Mouse (Mus musculus): Measurements from ENCODE around the gene Snx10. TPM values are rescaled to one million over a fixed set of nuclear protein-coding genes. Genes with fewer than 3 reads are reported as not detected.

Gene Snx10
- 10 to 100 TPM in 1 of 2 experiments, 1 to 10 TPM in 1; 7.1 to 17.4 TPM for polyA plus RNA-seq (2017; shearing (Covaris generic))

DNA sequence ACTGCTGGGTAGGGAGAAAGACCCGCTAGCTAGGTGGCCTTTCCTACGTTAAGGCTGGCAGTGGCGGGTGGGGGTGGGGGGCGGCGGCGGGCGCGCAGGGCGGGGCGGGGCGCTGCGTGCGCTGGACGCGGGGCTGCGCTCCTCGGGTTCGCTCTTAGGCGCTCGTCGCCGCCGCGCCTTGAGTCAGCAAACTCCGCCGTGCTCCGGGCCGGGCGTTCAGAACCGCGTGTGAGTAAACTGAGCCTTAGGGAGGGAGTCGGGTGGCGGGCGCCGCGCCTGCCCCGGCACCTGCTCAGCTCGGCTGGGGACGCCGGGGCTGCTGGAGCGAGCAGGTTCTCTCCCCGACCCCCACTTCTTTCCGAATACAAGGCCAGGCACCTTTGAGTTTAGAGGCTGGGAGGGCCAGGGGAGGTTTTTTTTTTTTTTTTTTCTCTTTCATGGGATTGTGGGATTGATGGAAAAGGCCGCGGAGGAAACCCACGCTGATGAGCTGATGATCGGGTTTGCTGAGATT is at the start of gene Snx10:
TSS of gene Snx10 (plus strand) at position 95 of the 514 bp plus-strand sequence.

Other genes starting within 250 kb of the Snx10 start
- gene Nfe2l3, start 91.2 kb upstream of the Snx10 start, polyA plus RNA-seq (2017; shearing (Covaris generic)): not detected
- gene Hnrnpa2b1, start 54.0 kb upstream of the Snx10 start, polyA plus RNA-seq (2017; shearing (Covaris generic)): 1,000 to 10,000 TPM; 1,237 to 1,500 TPM
- gene Cbx3, start 53.5 kb upstream of the Snx10 start, polyA plus RNA-seq (2017; shearing (Covaris generic)): 10 to 100 TPM; 81.9 to 89.4 TPM

Measured in inflammation-experienced regulatory T-cells (primary cell).